Mouse (Mus musculus) liver, embryonic 11.5 days (tissue): ENCODE results near the gene E130311K13Rik. TPM values are rescaled to one million over a fixed set of nuclear protein-coding genes. Genes with fewer than 3 reads are reported as not detected.
A peak's percentile ranks its signal among the peaks of the same experiment; 100 is the strongest.

Experiments
- ATAC-seq: fragments of 200-750 bp; cut with Nextera tagmentation; replicated peaks from 2 replicates; pipeline ENCODE4 v1.8.0; 2017; ENCODE audit warnings: moderate number of reproducible peaks, mild to moderate bottlenecking, moderate TSS enrichment, moderate library complexity; ENCODE audit not compliant: low FRiP score
- DNase-seq: peaks from one replicate; pipeline ENCODE4 v3.0.0-alpha.2; 2017; ENCODE audit warnings: low spot score
- H3K27ac ChIP-seq: fragments of 300-500 bp; sonication (generic); 2 replicates; pipeline ENCODE4 v1.5.1; 2014; ENCODE audit warnings: mild to moderate bottlenecking, low read depth, low read length, control low read depth
- H3K27me3 ChIP-seq: fragments of 300-500 bp; sonication (generic); replicated peaks from 2 replicates; pipeline ENCODE4 v1.6.1; 2014; ENCODE audit warnings: low read length, mixed read lengths; ENCODE audit not compliant: control insufficient read depth, insufficient read depth
- H3K36me3 ChIP-seq: fragments of 300-500 bp; sonication (generic); 2 replicates; pipeline ENCODE4 v1.6.1; 2014; ENCODE audit warnings: mild to moderate bottlenecking, low read length, moderate library complexity, mixed read lengths; ENCODE audit not compliant: control insufficient read depth, insufficient read depth
- H3K4me1 ChIP-seq: fragments of 300-500 bp; sonication (generic); replicated peaks from 2 replicates; pipeline ENCODE4 v1.6.1; 2014; ENCODE audit warnings: low read length, mixed read lengths; ENCODE audit not compliant: control insufficient read depth, insufficient read depth
- H3K4me2 ChIP-seq: fragments of 300-500 bp; sonication (generic); 2 replicates; pipeline ENCODE4 v1.6.1; 2014; ENCODE audit warnings: mild to moderate bottlenecking, control low read depth, moderate library complexity
- H3K4me3 ChIP-seq: fragments of 300-500 bp; sonication (generic); 2 replicates; pipeline ENCODE4 v1.5.1; 2014; ENCODE audit warnings: low read depth, low read length, control low read depth
- H3K9ac ChIP-seq: fragments of 300-500 bp; sonication (generic); 2 replicates; pipeline ENCODE4 v1.6.1; 2014; ENCODE audit warnings: low read depth, low read length, control low read depth
- H3K9me3 ChIP-seq: fragments of 300-500 bp; sonication (generic); 2 replicates; pipeline ENCODE4 v1.6.1; 2016; ENCODE audit warnings: low read length, inconsistent platforms, mixed read lengths; ENCODE audit not compliant: control insufficient read depth
- WGBS: fragments of 180-500 bp; shearing (Covaris S2); extraction: QIAGEN DNeasy Blood & Tissue Kit; methylation state at CpG from one replicate; pipeline ENCODE4 v1.1.7; 2014; 5-methylcytosine and 5-hydroxymethylcytosine counted together
- polyA plus RNA-seq: library from polyadenylated mRNA; unstranded; fragments of >200 nt; fragmentation: Nextera tagmentation; extraction: Ambion mirVana; gene quantifications from 2 replicates; pipeline ENCODE4 v1.2.1, GENCODE M21; 2014

The E130311K13Rik gene
- polyA plus RNA-seq, 1 experiment from 2014 or later: 4.8 TPM

DNA sequence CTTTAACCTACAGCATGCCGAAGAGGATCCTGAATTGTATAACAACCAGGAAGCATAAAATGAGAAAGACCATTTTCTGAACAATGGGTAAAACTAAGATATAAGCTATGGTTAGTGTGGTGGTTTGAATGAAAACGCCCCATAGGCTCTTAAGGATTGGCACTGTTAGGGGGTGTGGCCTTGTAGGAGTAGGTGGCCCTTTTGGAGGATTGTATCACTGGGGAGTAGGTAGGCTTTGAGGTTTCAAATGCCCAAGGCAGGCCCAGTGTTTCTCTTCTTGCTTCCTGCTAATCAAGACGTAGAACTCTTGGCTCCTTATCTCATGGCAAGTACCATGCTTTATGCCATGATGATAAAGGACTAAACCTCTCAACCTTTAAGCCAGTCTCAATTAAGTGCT is 20.6 kb upstream of the E130311K13Rik start:
- no peak overlapping the region for H3K9ac ChIP-seq
- 69% methylated on average over 3 of the region's 3 CpGs for WGBS
- no peaks in the 10 kb centered on the region for H3K4me1 ChIP-seq
- DNase-seq: no peak
- no peaks in the 10 kb centered on the region; the same call in 1 of the 2 replicates for H3K36me3 ChIP-seq
- H3K4me2 ChIP-seq: no peak overlapping the region
- no peaks in the 10 kb centered on the region for H3K27me3 ChIP-seq
- no peak overlapping the region for H3K4me3 ChIP-seq
- H3K9me3 ChIP-seq: no peaks in the 10 kb centered on the region
- peak; percentile 56; the same call in 1 of the 2 replicates for ATAC-seq
- H3K27ac ChIP-seq: no peak overlapping the region

- 80% methylated on average over 2 of the region's 2 CpGs for WGBS
- H3K4me2 ChIP-seq: no peak overlapping the region
- no peaks in the 10 kb centered on the region; the same call in 1 of the 2 replicates for H3K36me3 ChIP-seq
- no peak for DNase-seq
- no peak for ATAC-seq
- no peak overlapping the region for H3K9ac ChIP-seq
- H3K27me3 ChIP-seq: no peaks in the 10 kb centered on the region
- no peaks in the 10 kb centered on the region for H3K9me3 ChIP-seq
- H3K4me1 ChIP-seq: no peaks in the 10 kb centered on the region
- no peak overlapping the region for H3K27ac ChIP-seq
- no peak overlapping the region for H3K4me3 ChIP-seq
Observed at GRCm38 (mm10) chr3:63941204-63941850, 12.1 kb upstream of the E130311K13Rik start.

DNA sequence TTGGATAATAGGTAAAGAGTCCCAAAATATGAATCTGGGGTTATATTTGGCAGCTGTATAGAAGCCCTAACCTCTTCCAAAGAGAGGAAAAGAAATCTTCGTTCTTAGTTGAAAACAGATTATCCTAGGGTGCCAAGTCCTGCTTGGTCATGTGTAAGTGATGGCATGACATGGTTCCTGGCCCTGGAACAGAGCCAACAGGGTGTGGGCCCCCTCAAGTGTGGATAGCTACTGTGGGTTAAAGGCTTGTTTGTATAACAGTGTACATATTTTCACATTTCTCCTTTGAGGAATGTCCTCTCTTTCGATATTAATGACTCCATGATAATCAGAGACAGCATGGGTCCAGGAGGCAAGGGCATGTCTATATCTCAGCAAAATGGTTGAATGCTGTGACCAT is 9.7 kb upstream of the E130311K13Rik start:
- Histone ChIP-seq H3K4me3 (no peak overlapping the region), H3K9me3 (no peaks in the 10 kb centered on the region), H3K27ac (no peak overlapping the region), H3K4me2 (no peak overlapping the region), H3K36me3 (no peaks in the 10 kb centered on the region), H3K4me1 (no peaks in the 10 kb centered on the region), H3K27me3 (no peaks in the 10 kb centered on the region), H3K9ac (no peak overlapping the region)
- no peak for DNase-seq
- 89% methylated on average over 2 of the region's 2 CpGs for WGBS
- ATAC-seq: no peak

GRCm38 (mm10) chr3:63919634-63920033 is 9.6 kb downstream of the E130311K13Rik start:
- Histone ChIP-seq H3K9me3 (no peaks in the 10 kb centered on the region), H3K4me2 (no peak overlapping the region), H3K36me3 (no peaks in the 10 kb centered on the region), H3K4me1 (no peaks in the 10 kb centered on the region), H3K9ac (no peak overlapping the region), H3K27ac (no peak overlapping the region), H3K4me3 (no peak overlapping the region), H3K27me3 (no peaks in the 10 kb centered on the region)
- ATAC-seq (no peak), DNase-seq (no peak)
- 59% methylated on average over 3 of the region's 3 CpGs for WGBS

- 70% methylated on average over 4 of the region's 4 CpGs for WGBS
- no peak for ATAC-seq
Observed at GRCm38 (mm10) chr3:63910301-63910700, 19.0 kb downstream of the E130311K13Rik start.

GRCm38 (mm10) chr3:63905241-63905640 is 24.0 kb downstream of the E130311K13Rik start:
- no peak overlapping the region for H3K27ac ChIP-seq
- DNase-seq: no peak

More at GRCm38 (mm10) chr3:63910301-63910700, 19.0 kb downstream of the E130311K13Rik start:
- Histone ChIP-seq H3K36me3 (no peaks in the 10 kb centered on the region), H3K9ac (no peak overlapping the region), H3K4me1 (no peaks in the 10 kb centered on the region), H3K4me2 (no peak overlapping the region), H3K27me3 (no peaks in the 10 kb centered on the region), H3K9me3 (no peaks in the 10 kb centered on the region), H3K4me3 (no peak overlapping the region), H3K27ac (no peak overlapping the region)
- no peak for DNase-seq

GRCm38 (mm10) chr3:63904157-63904556 is 25.1 kb downstream of the E130311K13Rik start:
- no peaks in the 10 kb centered on the region for H3K9me3 ChIP-seq
- no peak overlapping the region for H3K27ac ChIP-seq
- H3K9ac ChIP-seq: no peak overlapping the region
- no peak overlapping the region for H3K4me2 ChIP-seq
- WGBS: 87% methylated on average over 2 of the region's 2 CpGs
- no peak overlapping the region for H3K4me3 ChIP-seq
- H3K27me3 ChIP-seq: peaks cover 8% of the 10 kb centered on the region
- H3K4me1 ChIP-seq: no peaks in the 10 kb centered on the region; the same call in 1 of the 2 replicates
- DNase-seq: no peak
- ATAC-seq: no peak
- no peaks in the 10 kb centered on the region for H3K36me3 ChIP-seq

More at GRCm38 (mm10) chr3:63905241-63905640, 24.0 kb downstream of the E130311K13Rik start:
- H3K36me3 ChIP-seq: no peaks in the 10 kb centered on the region
- 5% methylated on average over 18 of the region's 18 CpGs for WGBS
- H3K4me2 ChIP-seq: peak overlapping the region; percentile 57
- ATAC-seq: no peak
- peak overlapping the region; percentile 22 for H3K4me3 ChIP-seq
- H3K4me1 ChIP-seq: no peaks in the 10 kb centered on the region
- H3K9ac ChIP-seq: no peak overlapping the region
- H3K27me3 ChIP-seq: no peaks in the 10 kb centered on the region; the same call in 1 of the 2 replicates
- H3K9me3 ChIP-seq: no peaks in the 10 kb centered on the region

DNA sequence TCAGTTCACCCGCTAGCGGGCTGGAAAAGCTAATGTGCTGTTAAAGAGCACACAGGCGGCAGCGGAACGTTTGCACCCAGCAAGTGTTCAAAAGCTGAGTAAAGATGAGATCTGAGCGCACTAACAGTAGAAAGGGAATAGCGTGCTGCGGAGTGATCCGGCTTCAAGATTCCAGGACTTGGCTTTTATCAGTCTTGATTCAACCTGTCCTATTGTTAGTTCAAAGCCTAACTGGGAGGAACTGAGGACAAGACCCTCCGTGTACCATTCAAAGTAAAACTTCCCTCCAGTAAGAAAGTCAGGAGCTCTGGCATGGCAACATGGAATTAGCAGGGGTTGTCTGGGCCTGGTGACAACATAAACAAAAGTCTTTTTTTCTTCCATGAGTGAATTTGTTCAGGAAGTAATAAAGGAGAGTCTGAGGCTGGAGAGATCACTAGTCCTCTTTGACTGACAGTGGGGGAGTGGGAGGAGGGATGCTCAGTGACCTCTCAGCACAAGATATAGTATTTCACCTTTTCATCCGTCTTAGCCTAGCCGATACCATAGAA is 29.2 kb downstream of the E130311K13Rik start:
- Histone ChIP-seq H3K36me3 (no peaks in the 10 kb centered on the region), H3K9me3 (no peaks in the 10 kb centered on the region), H3K27me3 (peaks cover 13% of the 10 kb centered on the region), H3K4me1 (no peaks in the 10 kb centered on the region; the same call in 1 of the 2 replicates), H3K9ac (no peak overlapping the region), H3K4me3 (peak overlapping the region; percentile 20; the same call in 1 of the 2 replicates), H3K4me2 (peak overlapping the region; percentile 94), H3K27ac (no peak overlapping the region)
- no peak for DNase-seq
- WGBS: 5% methylated on average over 12 of the region's 12 CpGs
- no peak for ATAC-seq

GRCm38 (mm10) chr3:63899309-63899695 is 30.0 kb downstream of the E130311K13Rik start, which contains the start of gene Plch1:
Gene Plch1, minus strand, starts transcription at chr3:63899472.
- peak; percentile 60 for ATAC-seq
- Histone ChIP-seq H3K4me2 (peak within 1 kb of the TSS; percentile 94), H3K4me3 (peak within 1 kb of the TSS; percentile 61), H3K27ac (no peak within 1 kb of the TSS), H3K9me3 (no peaks in the 10 kb centered on the region), H3K27me3 (peaks cover 13% of the 10 kb centered on the region), H3K9ac (0 out of 2 replicates have a peak within 1 kb of the TSS, but pooled peaks have one; percentile 25), H3K4me1 (no peaks in the 10 kb centered on the region; the same call in 1 of the 2 replicates), H3K36me3 (no peaks in the 10 kb centered on the region)
- DNase-seq: peak; percentile 62
- WGBS: under 1% methylated on average over 12 of the region's 12 CpGs
